Mouse (Mus musculus) right cerebral cortex, adult 2 months (tissue): ENCODE measurements at regions not wholly inside any gene's neighbourhood (a gene's known extent, or its start where the extent isn't known, plus 50 kb on each side); places are given as distances from the start of the nearest gene placed in this dataset.

Experiments
- DNase-seq, 2 experiments: peaks; one replicate each; pipeline ENCODE4 v3.0.0; 2021 to 2022; ENCODE audit warnings: low spot score in 2 of 2

GRCm38 (mm10) chr2:114828192-114828591 lies 173.4 kb upstream of the Dph6 start:
- DNase-seq = no peak

GRCm38 (mm10) chr2:114835694-114836093 lies 180.9 kb upstream of the Dph6 start:
- DNase-seq = no peak

- DNase-seq = no peak
These were observed 189.1 kb upstream of the Dph6 start for GRCm38 (mm10) chr2:114843696-114844388.

- no peak for DNase-seq
These were observed 189.6 kb upstream of the Dph6 start for GRCm38 (mm10) chr2:114844389-114844771.

GRCm38 (mm10) chr2:114848439-114848838 lies 193.7 kb upstream of the Dph6 start:
- no peak for DNase-seq

- DNase-seq = no peak
These were observed 194.2 kb upstream of the Dph6 start for GRCm38 (mm10) chr2:114848914-114849313.

- peak; percentile 81 to 89 for DNase-seq
These were observed 199.2 kb upstream of the Dph6 start for GRCm38 (mm10) chr2:114853715-114854530.

GRCm38 (mm10) chr2:114872272-114872671 lies 217.5 kb upstream of the Dph6 start:
- DNase-seq = no peak

GRCm38 (mm10) chr2:114873090-114873489 lies 218.3 kb upstream of the Dph6 start:
- no peak for DNase-seq

GRCm38 (mm10) chr2:114879084-114879483 lies 224.3 kb upstream of the Dph6 start:
- no peak for DNase-seq

GRCm38 (mm10) chr2:114879784-114880183 lies 225.0 kb upstream of the Dph6 start:
- DNase-seq = no peak

GRCm38 (mm10) chr2:114885734-114886260 lies 231.0 kb upstream of the Dph6 start:
- no peak for DNase-seq

- DNase-seq = peak in 1 of 2 experiments; percentile 13
These were observed 244.0 kb upstream of the Dph6 start for GRCm38 (mm10) chr2:114898812-114899211.

GRCm38 (mm10) chr2:114911845-114912500 lies 257.2 kb upstream of the Dph6 start:
- no peak for DNase-seq

GRCm38 (mm10) chr2:114915025-114915690 lies 260.4 kb upstream of the Dph6 start:
- no peak for DNase-seq

- peak in 1 of 2 experiments; percentile 4 for DNase-seq
These were observed 263.9 kb upstream of the Dph6 start for GRCm38 (mm10) chr2:114918420-114919332.

- DNase-seq = no peak
These were observed 269.1 kb upstream of the Dph6 start for GRCm38 (mm10) chr2:114923911-114924310.

- no peak for DNase-seq
These were observed 280.7 kb upstream of the Dph6 start for GRCm38 (mm10) chr2:114935436-114935835.

GRCm38 (mm10) chr2:114938416-114939147 lies 283.8 kb upstream of the Dph6 start:
- DNase-seq = peak in 1 of 2 experiments; percentile 3

- no peak for DNase-seq
These were observed 311.3 kb upstream of the Dph6 start for GRCm38 (mm10) chr2:114966111-114966510.
